Mouse (Mus musculus) embryonic facial prominence, embryonic 13.5 days (tissue): ENCODE measurements around the gene Apob. TPM values are rescaled to one million over a fixed set of nuclear protein-coding genes. Genes with fewer than 3 reads are reported as not detected.
"Not testable (repeated sequence)": the region's sequence is repeated elsewhere in the genome, so short reads cannot be mapped to it uniquely, and the experiment has no call there.

ENCODE experiments used
- ATAC-seq: fragments of 200-750 bp; cut with Nextera tagmentation; 2 replicates; pipeline ENCODE4 v1.8.0; 2017; ENCODE audit warnings: low read depth; ENCODE audit not compliant: insufficient number of reproducible peaks, insufficient read depth, low FRiP score, low TSS enrichment
- H3K27ac ChIP-seq: fragments of 300-500 bp; sonication (generic); 2 replicates; pipeline ENCODE4 v1.5.1; 2015; ENCODE audit warnings: moderate library complexity, mild to moderate bottlenecking, inconsistent platforms
- H3K27me3 ChIP-seq: fragments of 300-500 bp; sonication (generic); 2 replicates; pipeline ENCODE4 v1.6.1; 2015; ENCODE audit warnings: mild to moderate bottlenecking, inconsistent platforms
- H3K36me3 ChIP-seq: fragments of 300-500 bp; sonication (generic); 2 replicates; pipeline ENCODE4 v1.6.1; 2015; ENCODE audit warnings: mild to moderate bottlenecking, inconsistent platforms
- H3K4me1 ChIP-seq: fragments of 300-500 bp; sonication (generic); 2 replicates; pipeline ENCODE4 v1.6.1; 2015; ENCODE audit warnings: inconsistent platforms
- H3K4me2 ChIP-seq: fragments of 300-500 bp; sonication (generic); 2 replicates; pipeline ENCODE4 v1.6.1; 2015; ENCODE audit warnings: moderate library complexity, mild to moderate bottlenecking, inconsistent platforms
- H3K4me3 ChIP-seq: fragments of 300-500 bp; sonication (generic); 2 replicates; pipeline ENCODE4 v1.5.1; 2015; ENCODE audit warnings: mild to moderate bottlenecking, inconsistent platforms
- H3K9ac ChIP-seq: fragments of 300-500 bp; sonication (generic); 2 replicates; pipeline ENCODE4 v1.6.1; 2015; ENCODE audit warnings: mild to moderate bottlenecking, inconsistent platforms
- H3K9me3 ChIP-seq: fragments of 300-500 bp; sonication (generic); 2 replicates; pipeline ENCODE4 v1.6.1; 2016; ENCODE audit warnings: inconsistent platforms
- WGBS: fragments of 180-500 bp; shearing (Covaris S2); methylation state at CpG from one replicate; pipeline ENCODE4 v1.1.7; 2015; ENCODE audit warnings: mixed read lengths; 5-methylcytosine and 5-hydroxymethylcytosine counted together
- polyA plus RNA-seq: library from polyadenylated mRNA; unstranded; fragments of >200 nt; fragmentation: Nextera tagmentation; extraction: Ambion mirVana; gene quantifications from 2 replicates; pipeline ENCODE4 v1.2.1, GENCODE M21; 2015

The Apob gene
- polyA plus RNA-seq, 1 experiment from 2014 or later: not detected

GRCm38 (mm10) chr12:7978190-7978884 lies 889 bp downstream of the Apob start:
- no peak overlapping the region for H3K27ac ChIP-seq
- H3K9me3 ChIP-seq: no peaks in the 10 kb centered on the region

GRCm38 (mm10) chr12:7984411-7984810 lies 7.0 kb downstream of the Apob start:
- 82% methylated on average over 1 of the region's 1 CpGs for WGBS
- no peaks in the 10 kb centered on the region for H3K27me3 ChIP-seq
- H3K36me3 ChIP-seq: no peaks in the 10 kb centered on the region
- H3K4me1 ChIP-seq: no peaks in the 10 kb centered on the region
- H3K4me2 ChIP-seq: no peak overlapping the region
- H3K27ac ChIP-seq: no peak overlapping the region
- no peaks in the 10 kb centered on the region for H3K9me3 ChIP-seq
- ATAC-seq: no peak
- no peak overlapping the region for H3K4me3 ChIP-seq
- H3K9ac ChIP-seq: no peak overlapping the region

More at GRCm38 (mm10) chr12:7978190-7978884, 889 bp downstream of the Apob start:
- 53% methylated on average over 13 of the region's 13 CpGs for WGBS
- no peak for ATAC-seq
- no peak overlapping the region; the same call in 1 of the 2 replicates for H3K4me2 ChIP-seq
- no peak overlapping the region for H3K9ac ChIP-seq
- H3K27me3 ChIP-seq: 0 out of 2 replicates have a peak, but pooled peaks cover 8% of the 10 kb centered on the region
- no peaks in the 10 kb centered on the region for H3K4me1 ChIP-seq
- no peaks in the 10 kb centered on the region for H3K36me3 ChIP-seq
- H3K4me3 ChIP-seq: no peak overlapping the region

- Histone ChIP-seq H3K4me3 (no peak overlapping the region), H3K9ac (no peak overlapping the region), H3K4me1 (no peaks in the 10 kb centered on the region), H3K36me3 (no peaks in the 10 kb centered on the region), H3K27me3 (no peaks in the 10 kb centered on the region), H3K4me2 (no peak overlapping the region), H3K9me3 (no peaks in the 10 kb centered on the region), H3K27ac (no peak overlapping the region)
- 7% methylated on average over 3 of the region's 3 CpGs for WGBS
- ATAC-seq: no peak
Observed at GRCm38 (mm10) chr12:7990804-7991203, 13.4 kb downstream of the Apob start.

GRCm38 (mm10) chr12:7991570-7991969 lies 14.1 kb downstream of the Apob start:
- 23% methylated on average over 1 of the region's 1 CpGs for WGBS
- no peaks in the 10 kb centered on the region for H3K27me3 ChIP-seq
- ATAC-seq: no peak
- no peaks in the 10 kb centered on the region for H3K36me3 ChIP-seq
- no peak overlapping the region for H3K4me2 ChIP-seq
- H3K27ac ChIP-seq: no peak overlapping the region
- no peak overlapping the region for H3K9ac ChIP-seq
- H3K4me1 ChIP-seq: no peaks in the 10 kb centered on the region
- no peak overlapping the region for H3K4me3 ChIP-seq
- H3K9me3 ChIP-seq: no peaks in the 10 kb centered on the region

GRCm38 (mm10) chr12:8020931-8021330 lies 43.5 kb downstream of the Apob start:
- Histone ChIP-seq H3K27ac (no peak overlapping the region), H3K27me3 (no peaks in the 10 kb centered on the region)
- no peak for ATAC-seq

GRCm38 (mm10) chr12:8029520-8029919 lies 52.1 kb downstream of the Apob start:
- Histone ChIP-seq H3K4me3 (no peak overlapping the region), H3K27ac (no peak overlapping the region), H3K4me2 (no peak overlapping the region), H3K36me3 (no peaks in the 10 kb centered on the region), H3K9me3 (no peaks in the 10 kb centered on the region), H3K27me3 (no peaks in the 10 kb centered on the region), H3K9ac (no peak overlapping the region), H3K4me1 (peaks cover 6% of the 10 kb centered on the region; the same call in 1 of the 2 replicates)
- WGBS: 97% methylated on average over 7 of the region's 7 CpGs
- no peak for ATAC-seq

More at GRCm38 (mm10) chr12:8020931-8021330, 43.5 kb downstream of the Apob start:
- Histone ChIP-seq H3K4me3 (no peak overlapping the region), H3K9ac (no peak overlapping the region), H3K4me2 (no peak overlapping the region), H3K4me1 (no peaks in the 10 kb centered on the region), H3K36me3 (no peaks in the 10 kb centered on the region), H3K9me3 (no peaks in the 10 kb centered on the region)
- 81% methylated on average over 1 of the region's 1 CpGs for WGBS

- H3K4me1 ChIP-seq: peaks cover 6% of the 10 kb centered on the region; the same call in 1 of the 2 replicates
- no peaks in the 10 kb centered on the region for H3K27me3 ChIP-seq
- H3K36me3 ChIP-seq: no peaks in the 10 kb centered on the region
- H3K4me2 ChIP-seq: no peak overlapping the region
- no peak overlapping the region for H3K9ac ChIP-seq
- ATAC-seq: no peak
- no peaks in the 10 kb centered on the region for H3K9me3 ChIP-seq
- no peak overlapping the region for H3K4me3 ChIP-seq
- H3K27ac ChIP-seq: no peak overlapping the region
- WGBS: 20% methylated on average over 2 of the region's 2 CpGs
Observed at GRCm38 (mm10) chr12:8030057-8030456, 52.6 kb downstream of the Apob start.

GRCm38 (mm10) chr12:8031169-8031568 lies 53.7 kb downstream of the Apob start:
- not testable (repeated sequence) for H3K27ac ChIP-seq, ATAC-seq, H3K4me3 ChIP-seq, H3K36me3 ChIP-seq, H3K27me3 ChIP-seq, H3K9ac ChIP-seq, H3K4me2 ChIP-seq, H3K9me3 ChIP-seq, H3K4me1 ChIP-seq
- 68% methylated on average over 1 of the region's 1 CpGs for WGBS

GRCm38 (mm10) chr12:8031595-8032358 lies 54.3 kb downstream of the Apob start:
- no peaks in the 10 kb centered on the region for H3K9me3 ChIP-seq
- no peak overlapping the region for H3K4me3 ChIP-seq
- ATAC-seq: no peak
- no peaks in the 10 kb centered on the region for H3K36me3 ChIP-seq
- no peak overlapping the region for H3K9ac ChIP-seq
- no peak overlapping the region for H3K4me2 ChIP-seq
- WGBS: 30% methylated on average over 14 of the region's 14 CpGs
- H3K4me1 ChIP-seq: peaks cover 6% of the 10 kb centered on the region; the same call in 1 of the 2 replicates
- H3K27me3 ChIP-seq: no peaks in the 10 kb centered on the region
- no peak overlapping the region for H3K27ac ChIP-seq

- no peak for ATAC-seq
- 39% methylated on average over 4 of the region's 4 CpGs for WGBS
- H3K9ac ChIP-seq: no peak overlapping the region
Observed at GRCm38 (mm10) chr12:8032359-8032755, 54.9 kb downstream of the Apob start.

GRCm38 (mm10) chr12:8038081-8038730 lies 60.8 kb downstream of the Apob start:
- ATAC-seq: no peak
- Histone ChIP-seq H3K36me3 (no peaks in the 10 kb centered on the region), H3K4me3 (no peak overlapping the region), H3K27ac (no peak overlapping the region), H3K4me2 (no peak overlapping the region), H3K9me3 (no peaks in the 10 kb centered on the region), H3K27me3 (no peaks in the 10 kb centered on the region), H3K9ac (no peak overlapping the region), H3K4me1 (peaks cover 5% of the 10 kb centered on the region)
- 74% methylated on average over 3 of the region's 3 CpGs for WGBS

More at GRCm38 (mm10) chr12:8032359-8032755, 54.9 kb downstream of the Apob start:
- H3K4me3 ChIP-seq: no peak overlapping the region
- no peaks in the 10 kb centered on the region for H3K9me3 ChIP-seq
- peaks cover 6% of the 10 kb centered on the region; the same call in 1 of the 2 replicates for H3K4me1 ChIP-seq
- no peak overlapping the region for H3K4me2 ChIP-seq
- no peaks in the 10 kb centered on the region for H3K27me3 ChIP-seq
- no peaks in the 10 kb centered on the region for H3K36me3 ChIP-seq
- no peak overlapping the region for H3K27ac ChIP-seq
